Mouse (Mus musculus): ENCODE results near the gene Il22ra2.

- TF ChIP-seq CTCF (IDR thresholded peaks at IDR 0.05; ENCODE audit: insufficient read depth, low read depth, low read length): no peak
- TF ChIP-seq POLR2A (IDR thresholded peaks at IDR 0.05; ENCODE audit: insufficient read depth, low read depth, low read length): no peak
Measured at GRCm38 (mm10) chr10:19659953-19660352, 38.2 kb downstream of the Il22ra2 start.

All from olfactory bulb, adult 2 months (tissue).